Mouse (Mus musculus) mesoderm, embryonic 11.5 days (tissue): Measurements from ENCODE around the gene Baiap3.

ENCODE experiments used
- DNase-seq: peaks from one replicate; pipeline ENCODE4 v3.0.0-alpha.2; 2012; ENCODE audit warnings: low read depth, low spot score

Gene Baiap3

DNA sequence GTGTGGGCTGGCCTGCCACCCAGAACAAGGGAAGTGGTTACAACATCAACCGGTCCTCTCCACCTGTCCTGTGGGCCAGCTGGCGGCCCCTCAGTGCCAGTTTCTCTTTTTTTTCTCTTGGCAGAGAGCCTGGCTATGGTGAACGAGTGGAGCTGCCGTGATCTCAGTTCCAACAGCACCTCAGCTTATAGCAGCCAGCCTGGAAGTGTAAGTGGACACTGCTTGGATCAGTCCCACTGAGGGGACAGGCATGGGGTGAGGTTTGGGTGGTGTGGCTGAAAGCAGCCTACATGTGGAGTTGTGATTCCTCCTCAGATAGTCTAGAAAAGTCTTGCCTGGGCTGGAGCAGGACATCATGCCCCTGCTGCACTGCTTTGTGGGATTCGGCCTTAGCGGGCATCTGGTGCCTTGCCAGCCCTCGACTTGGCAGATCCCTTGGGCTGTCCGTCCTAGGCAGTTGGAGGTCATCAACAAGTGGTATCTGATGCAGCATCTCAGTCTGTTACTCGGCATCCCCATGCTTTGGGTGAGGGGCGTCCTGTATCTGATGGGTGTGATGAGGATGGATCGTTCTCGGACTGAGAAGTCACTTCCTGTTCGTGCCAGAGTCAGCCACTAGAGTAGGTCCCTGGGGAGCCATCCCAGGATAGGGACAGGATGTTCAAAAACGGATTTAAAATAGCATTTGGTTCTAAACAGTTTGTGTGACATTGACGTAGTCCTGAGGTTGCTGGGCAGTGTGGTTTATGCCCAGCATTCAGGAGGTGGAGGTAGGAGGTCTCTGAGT, 45.3 kb downstream of the Baiap3 start:
- DNase-seq = no peak

DNA sequence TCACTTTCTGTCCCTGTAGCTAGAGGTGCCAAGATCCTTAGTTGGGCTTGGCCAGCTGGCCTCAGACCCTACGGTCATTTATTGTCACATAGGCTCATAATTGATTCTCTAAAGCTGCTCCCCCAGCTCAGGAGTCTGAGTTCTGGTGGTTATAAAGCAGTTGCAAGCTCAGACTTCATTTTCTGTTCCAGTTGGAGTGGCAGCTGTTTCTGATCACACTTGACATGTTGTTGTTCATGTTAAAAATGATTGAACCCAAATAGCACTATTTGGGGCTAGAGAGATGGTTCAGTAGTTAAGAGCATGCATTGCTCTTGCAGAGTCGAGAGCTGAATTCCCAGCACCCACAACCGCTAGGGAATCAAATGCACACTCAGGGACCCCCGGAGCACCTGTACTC, 46.2 kb downstream of the Baiap3 start:
- DNase-seq = no peak

DNA sequence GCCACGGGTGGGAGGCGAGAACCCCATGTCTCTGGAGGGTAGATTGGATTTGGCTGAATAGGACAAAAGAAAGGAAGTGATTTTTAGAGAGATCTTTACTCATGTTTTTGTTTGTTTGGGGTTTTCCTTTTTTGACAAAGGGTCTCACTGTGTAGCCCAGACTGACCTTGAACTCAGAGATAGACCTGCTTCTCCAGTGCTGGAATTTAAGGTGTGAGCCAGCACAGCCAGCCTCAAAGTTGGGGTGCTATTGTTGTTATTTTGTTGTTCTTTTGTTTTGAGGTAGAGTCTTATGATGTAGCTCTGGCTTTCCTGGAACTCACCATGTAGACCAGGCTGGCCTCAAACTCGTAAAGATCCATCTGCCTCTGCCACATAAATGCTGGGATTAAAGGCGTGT, 53.8 kb downstream of the Baiap3 start:
- no peak for DNase-seq
